Mouse (Mus musculus) intestine, embryonic 16.5 days (tissue): ENCODE measurements around the gene Sh3kbp1. TPM values are rescaled to one million over a fixed set of nuclear protein-coding genes. Genes with fewer than 3 reads are reported as not detected.

Experiments used
- ATAC-seq: fragments of 200-750 bp; cut with Nextera tagmentation; 2 replicates; pipeline ENCODE4 v1.8.0; 2017; ENCODE audit warnings: moderate TSS enrichment, moderate library complexity
- H3K27ac ChIP-seq: fragments of 300-500 bp; sonication (generic); 2 replicates; pipeline ENCODE4 v1.5.1; 2014; ENCODE audit warnings: mild to moderate bottlenecking, low read length
- H3K27me3 ChIP-seq: fragments of 300-500 bp; sonication (generic); replicated peaks from 2 replicates; pipeline ENCODE4 v1.6.1; 2014; ENCODE audit warnings: low read length, control low read depth, mixed read lengths; ENCODE audit not compliant: control insufficient read depth, insufficient read depth
- H3K36me3 ChIP-seq: fragments of 300-500 bp; sonication (generic); 2 replicates; pipeline ENCODE4 v1.6.1; 2014; ENCODE audit warnings: low read length, control low read depth; ENCODE audit not compliant: control insufficient read depth, insufficient read depth
- H3K4me1 ChIP-seq: fragments of 300-500 bp; sonication (generic); 2 replicates; pipeline ENCODE4 v1.6.1; 2014; ENCODE audit warnings: low read length, control low read depth, mixed read lengths; ENCODE audit not compliant: control insufficient read depth, insufficient read depth
- H3K4me2 ChIP-seq: fragments of 300-500 bp; sonication (generic); 2 replicates; pipeline ENCODE4 v1.6.1; 2014; ENCODE audit warnings: low read depth, low read length, control low read depth
- H3K4me3 ChIP-seq: fragments of 300-500 bp; sonication (generic); 2 replicates; pipeline ENCODE4 v1.5.1; 2014; ENCODE audit warnings: mild to moderate bottlenecking, low read length
- H3K9ac ChIP-seq: fragments of 300-500 bp; sonication (generic); 2 replicates; pipeline ENCODE4 v1.6.1; 2014; ENCODE audit warnings: low read depth, low read length
- H3K9me3 ChIP-seq: fragments of 300-500 bp; sonication (generic); 2 replicates; pipeline ENCODE4 v1.6.1; 2016; ENCODE audit warnings: low read length, control low read depth; ENCODE audit not compliant: control insufficient read depth
- WGBS: fragments of 180-500 bp; shearing (Covaris S2); extraction: QIAGEN DNeasy Blood & Tissue Kit; methylation state at CpG from one replicate; pipeline ENCODE4 v1.1.7; 2014; 5-methylcytosine and 5-hydroxymethylcytosine counted together
- polyA plus RNA-seq: library from polyadenylated mRNA; unstranded; fragments of >200 nt; fragmentation: Nextera tagmentation; extraction: Ambion mirVana; gene quantifications from 2 replicates; pipeline ENCODE4 v1.2.1, GENCODE M21; 2015

The Sh3kbp1 gene
- polyA plus RNA-seq, 1 experiment from 2014 or later = 20.8 TPM

GRCm38 (mm10) chrX:159696545-159696944 lies 69.5 kb downstream of the Sh3kbp1 start:
- Histone ChIP-seq H3K27ac (no peak overlapping the region), H3K9me3 (no peaks in the 10 kb centered on the region), H3K4me2 (no peak overlapping the region), H3K36me3 (no peaks in the 10 kb centered on the region), H3K4me1 (no peaks in the 10 kb centered on the region), H3K4me3 (no peak overlapping the region), H3K27me3 (peaks cover 3% of the 10 kb centered on the region; the same call in 1 of the 2 replicates), H3K9ac (no peak overlapping the region)
- WGBS = 39% methylated on average over 2 of the region's 2 CpGs
- no peak for ATAC-seq

DNA sequence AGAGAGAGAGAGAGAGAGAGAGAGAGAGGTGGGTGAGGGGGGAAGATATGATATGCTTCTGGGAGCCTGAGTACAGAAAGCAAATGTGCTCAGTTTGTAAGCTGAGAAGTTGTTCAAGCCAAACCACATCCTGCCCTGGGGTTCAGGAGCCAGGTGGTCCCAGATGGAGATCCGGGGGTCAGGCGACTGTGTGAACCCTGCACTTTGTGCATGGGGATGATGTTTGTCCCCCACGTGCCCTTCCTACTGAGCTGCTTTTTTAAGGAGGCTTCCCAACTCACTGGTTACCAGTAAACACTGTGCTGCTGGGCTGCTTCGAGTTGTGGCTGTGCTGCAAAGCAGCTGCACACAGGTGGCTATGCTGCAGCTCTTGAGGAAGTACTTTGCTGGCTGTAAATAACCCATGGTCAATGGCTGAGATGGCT lies 70.0 kb downstream of the Sh3kbp1 start:
- Histone ChIP-seq H3K4me3 (no peak overlapping the region), H3K36me3 (no peaks in the 10 kb centered on the region), H3K9me3 (no peaks in the 10 kb centered on the region), H3K4me2 (no peak overlapping the region), H3K9ac (no peak overlapping the region), H3K4me1 (no peaks in the 10 kb centered on the region), H3K27me3 (peaks cover 3% of the 10 kb centered on the region; the same call in 1 of the 2 replicates), H3K27ac (no peak overlapping the region)
- peak; percentile 66 for ATAC-seq
- 27% methylated on average over 4 of the region's 4 CpGs for WGBS

DNA sequence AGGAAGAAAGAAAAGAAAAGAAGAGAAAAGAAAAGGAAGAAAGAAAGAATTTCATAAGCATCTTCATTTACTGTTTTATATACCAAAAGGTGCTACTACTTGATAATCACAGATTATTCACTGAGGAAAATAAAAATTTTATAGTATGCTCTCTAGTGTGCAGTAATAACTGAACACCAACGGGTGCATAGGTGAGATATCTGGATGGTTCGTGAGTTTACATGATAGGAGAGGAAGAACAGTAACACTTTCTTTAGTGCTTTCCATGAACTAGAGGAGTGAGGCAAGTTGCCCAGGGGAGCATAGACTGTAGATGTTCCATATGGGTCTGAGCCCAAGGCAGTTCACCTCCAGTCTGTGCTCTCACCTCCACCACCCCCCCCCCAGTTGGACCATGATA lies 75.8 kb downstream of the Sh3kbp1 start:
- ATAC-seq = no peak
- no peaks in the 10 kb centered on the region for H3K36me3 ChIP-seq
- H3K9me3 ChIP-seq = no peaks in the 10 kb centered on the region
- no peaks in the 10 kb centered on the region for H3K27me3 ChIP-seq
- H3K4me1 ChIP-seq = no peaks in the 10 kb centered on the region
- no peak overlapping the region for H3K9ac ChIP-seq
- no peak overlapping the region for H3K4me2 ChIP-seq
- 90% methylated on average over 2 of the region's 2 CpGs for WGBS
- no peak overlapping the region for H3K27ac ChIP-seq
- H3K4me3 ChIP-seq = no peak overlapping the region

GRCm38 (mm10) chrX:159704381-159705004 lies 77.4 kb downstream of the Sh3kbp1 start:
- Histone ChIP-seq H3K27ac (no peak overlapping the region), H3K36me3 (no peaks in the 10 kb centered on the region), H3K4me2 (no peak overlapping the region), H3K9ac (no peak overlapping the region), H3K9me3 (no peaks in the 10 kb centered on the region), H3K4me3 (no peak overlapping the region), H3K4me1 (no peaks in the 10 kb centered on the region), H3K27me3 (no peaks in the 10 kb centered on the region)
- no peak for ATAC-seq
- WGBS = 49% methylated on average over 4 of the region's 4 CpGs

GRCm38 (mm10) chrX:159705412-159705811 lies 78.3 kb downstream of the Sh3kbp1 start:
- Histone ChIP-seq H3K4me1 (no peaks in the 10 kb centered on the region), H3K27ac (no peak overlapping the region), H3K36me3 (no peaks in the 10 kb centered on the region), H3K9ac (no peak overlapping the region), H3K4me2 (no peak overlapping the region), H3K9me3 (no peaks in the 10 kb centered on the region), H3K4me3 (no peak overlapping the region), H3K27me3 (no peaks in the 10 kb centered on the region)
- 65% methylated on average over 2 of the region's 2 CpGs for WGBS
- ATAC-seq = no peak

- no peaks in the 10 kb centered on the region for H3K27me3 ChIP-seq
- peak overlapping the region; percentile 43 for H3K27ac ChIP-seq
- H3K9me3 ChIP-seq = no peaks in the 10 kb centered on the region
- H3K4me2 ChIP-seq = 0 out of 2 replicates have a peak overlapping the region, but pooled peaks have one; percentile 19
- no peak overlapping the region for H3K9ac ChIP-seq
- H3K36me3 ChIP-seq = no peaks in the 10 kb centered on the region
- 27% methylated on average over 8 of the region's 8 CpGs for WGBS
- no peak overlapping the region for H3K4me3 ChIP-seq
- H3K4me1 ChIP-seq = no peaks in the 10 kb centered on the region
- ATAC-seq = no peak
Observed at GRCm38 (mm10) chrX:159708076-159708830, 81.2 kb downstream of the Sh3kbp1 start.

DNA sequence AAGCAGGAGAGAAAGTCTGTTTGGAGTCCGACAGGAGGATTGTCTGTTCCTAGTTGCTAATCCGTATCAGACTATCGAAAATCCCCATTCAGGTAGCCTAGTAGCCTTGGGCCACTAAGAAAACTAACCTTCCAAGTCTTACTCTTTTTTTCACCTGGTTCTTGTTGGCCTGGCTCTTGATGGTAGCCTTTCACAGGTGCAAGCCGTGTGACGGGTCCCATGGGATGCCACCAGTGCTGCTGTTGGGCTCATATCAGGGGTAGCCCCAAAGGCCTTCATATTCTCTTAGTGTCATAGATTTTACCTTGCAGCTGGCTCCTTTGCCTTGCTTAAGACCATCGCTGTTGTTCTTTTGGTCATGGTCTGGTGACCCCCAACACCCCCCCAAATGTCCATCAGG lies 82.2 kb downstream of the Sh3kbp1 start:
- WGBS = 91% methylated on average over 6 of the region's 6 CpGs
- ATAC-seq = no peak
- H3K27ac ChIP-seq = no peak overlapping the region
- H3K4me3 ChIP-seq = no peak overlapping the region
- H3K9me3 ChIP-seq = no peaks in the 10 kb centered on the region
- H3K4me2 ChIP-seq = peak overlapping the region; percentile 19; the same call in 1 of the 2 replicates
- H3K36me3 ChIP-seq = no peaks in the 10 kb centered on the region
- H3K9ac ChIP-seq = no peak overlapping the region
- no peaks in the 10 kb centered on the region for H3K27me3 ChIP-seq
- H3K4me1 ChIP-seq = no peaks in the 10 kb centered on the region

GRCm38 (mm10) chrX:159711070-159712029 lies 84.3 kb downstream of the Sh3kbp1 start:
- Histone ChIP-seq H3K27me3 (no peaks in the 10 kb centered on the region), H3K4me1 (no peaks in the 10 kb centered on the region), H3K4me3 (no peak overlapping the region), H3K9ac (no peak overlapping the region), H3K4me2 (no peak overlapping the region), H3K9me3 (no peaks in the 10 kb centered on the region), H3K36me3 (no peaks in the 10 kb centered on the region), H3K27ac (no peak overlapping the region)
- WGBS = 78% methylated on average over 13 of the region's 13 CpGs
- ATAC-seq = no peak

- no peak overlapping the region for H3K27ac ChIP-seq
- H3K27me3 ChIP-seq = no peaks in the 10 kb centered on the region
- 74% methylated on average over 2 of the region's 2 CpGs for WGBS
- no peak overlapping the region for H3K9ac ChIP-seq
- H3K9me3 ChIP-seq = no peaks in the 10 kb centered on the region
- H3K4me1 ChIP-seq = no peaks in the 10 kb centered on the region
- H3K36me3 ChIP-seq = no peaks in the 10 kb centered on the region
- ATAC-seq = no peak
- H3K4me3 ChIP-seq = no peak overlapping the region
- H3K4me2 ChIP-seq = no peak overlapping the region
Observed at GRCm38 (mm10) chrX:159713191-159713590, 86.1 kb downstream of the Sh3kbp1 start.
